Mouse (Mus musculus): ENCODE results near the gene Bcar3. TPM values are rescaled to one million over a fixed set of nuclear protein-coding genes. Genes with fewer than 3 reads are reported as not detected.

The Bcar3 gene
- polyA plus RNA-seq, 1 experiment from 2014 or later, result 16.2 TPM

DNA sequence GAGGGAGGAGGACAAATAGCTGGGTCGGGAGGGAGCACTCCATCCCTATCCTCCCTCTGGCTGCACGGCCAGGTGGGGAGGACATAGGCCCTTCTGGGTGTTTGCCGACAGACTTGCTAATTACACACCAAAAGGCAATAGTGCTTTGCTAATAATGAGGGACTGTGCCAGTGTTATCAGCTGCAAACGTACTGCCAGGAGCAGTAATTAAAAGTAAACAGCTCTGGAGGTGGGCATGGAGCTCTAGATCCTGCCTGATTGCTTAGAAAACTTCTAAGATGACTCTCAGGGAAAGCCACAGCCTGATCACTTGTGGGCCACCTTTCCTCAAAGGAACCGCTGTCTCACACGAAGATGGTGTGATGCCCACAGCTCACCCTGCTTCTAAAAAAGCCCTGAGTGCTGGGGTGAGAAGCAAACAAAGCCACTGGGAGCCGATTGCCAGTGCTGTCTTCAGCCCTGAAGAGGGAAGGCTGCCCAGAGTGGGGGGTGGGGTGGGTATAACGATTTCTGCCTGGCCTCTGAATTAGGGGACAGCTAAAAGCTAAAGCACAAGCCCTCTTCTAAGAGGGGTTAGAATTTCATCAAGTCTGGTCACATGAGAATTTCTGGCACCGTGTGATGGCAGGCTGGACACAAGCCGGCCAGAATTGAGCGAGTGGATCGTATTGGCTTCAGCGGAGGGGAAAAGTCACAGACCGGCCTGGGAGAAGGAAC is 189.3 kb downstream of the Bcar3 start:
- peak; percentile 74; the same call in 1 of the 2 replicates for ATAC-seq (ENCODE audit: borderline replicate concordance, extremely low read depth, low FRiP score, low TSS enrichment)
- H3K27ac ChIP-seq, result no peak overlapping the region
- H3K4me1 ChIP-seq, result peaks cover 39% of the 10 kb centered on the region
- 23% methylated on average over 14 of the region's 14 CpGs for WGBS
- H3K4me2 ChIP-seq, result peak overlapping the region; percentile 33
- peak overlapping the region; percentile 9; the same call in 1 of the 2 replicates for H3K4me3 ChIP-seq
- H3K27me3 ChIP-seq, result no peaks in the 10 kb centered on the region
- H3K9me3 ChIP-seq, result no peaks in the 10 kb centered on the region
- no peaks in the 10 kb centered on the region for H3K36me3 ChIP-seq
- H3K9ac ChIP-seq, result no peak overlapping the region

DNA sequence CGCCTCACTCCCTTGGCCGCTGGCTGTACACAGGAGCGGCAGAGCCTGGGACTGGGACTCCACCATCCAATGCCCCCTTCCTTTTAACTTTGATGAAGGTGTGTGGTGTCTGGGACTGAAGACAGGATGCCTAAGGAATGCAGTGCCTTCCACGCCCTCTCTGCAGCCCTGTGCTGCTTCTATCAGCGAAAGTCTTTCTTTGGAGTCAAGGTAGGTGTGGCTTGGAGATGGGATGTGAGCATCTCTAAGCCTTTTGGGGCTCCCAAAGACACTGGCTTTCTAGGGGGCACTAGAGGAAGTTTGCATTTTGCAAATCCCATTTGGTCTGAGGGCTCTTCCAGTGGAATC is 189.8 kb downstream of the Bcar3 start:
- 0 out of 2 replicates have a peak, but pooled peaks have one; percentile 57 for ATAC-seq (ENCODE audit: borderline replicate concordance, extremely low read depth, low FRiP score, low TSS enrichment)
- 32% methylated on average over 5 of the region's 5 CpGs for WGBS
- Histone ChIP-seq H3K4me1 (peaks cover 43% of the 10 kb centered on the region), H3K4me2 (peak overlapping the region; percentile 33), H3K36me3 (no peaks in the 10 kb centered on the region), H3K27ac (no peak overlapping the region), H3K9ac (no peak overlapping the region), H3K9me3 (no peaks in the 10 kb centered on the region), H3K4me3 (peak overlapping the region; percentile 9; the same call in 1 of the 2 replicates), H3K27me3 (no peaks in the 10 kb centered on the region)

DNA sequence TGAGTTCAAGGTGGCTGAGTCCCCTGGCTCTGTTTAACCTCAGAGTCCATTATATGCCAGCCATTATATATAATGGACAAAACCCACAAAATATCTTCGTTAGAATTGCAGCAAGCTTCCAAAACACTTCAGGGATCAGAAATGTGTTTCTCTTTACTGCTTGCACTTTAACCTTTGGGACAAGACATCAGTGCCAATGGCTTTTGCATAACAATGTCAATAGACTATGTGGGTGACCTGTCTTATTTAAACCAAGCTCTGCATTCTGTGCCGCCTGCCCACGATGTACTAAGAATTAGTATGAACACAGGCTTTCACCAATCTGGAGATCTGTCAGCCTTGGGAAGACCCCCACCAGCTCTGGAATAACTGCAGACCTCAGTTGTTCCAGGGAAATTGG is 190.4 kb downstream of the Bcar3 start:
- Histone ChIP-seq H3K9me3 (no peaks in the 10 kb centered on the region), H3K27me3 (no peaks in the 10 kb centered on the region), H3K4me1 (peaks cover 43% of the 10 kb centered on the region), H3K4me2 (no peak overlapping the region), H3K36me3 (no peaks in the 10 kb centered on the region), H3K9ac (no peak overlapping the region), H3K4me3 (no peak overlapping the region), H3K27ac (no peak overlapping the region)
- ATAC-seq (ENCODE audit: borderline replicate concordance, extremely low read depth, low FRiP score, low TSS enrichment), result no peak
- WGBS, result 77% methylated on average over 3 of the region's 3 CpGs

DNA sequence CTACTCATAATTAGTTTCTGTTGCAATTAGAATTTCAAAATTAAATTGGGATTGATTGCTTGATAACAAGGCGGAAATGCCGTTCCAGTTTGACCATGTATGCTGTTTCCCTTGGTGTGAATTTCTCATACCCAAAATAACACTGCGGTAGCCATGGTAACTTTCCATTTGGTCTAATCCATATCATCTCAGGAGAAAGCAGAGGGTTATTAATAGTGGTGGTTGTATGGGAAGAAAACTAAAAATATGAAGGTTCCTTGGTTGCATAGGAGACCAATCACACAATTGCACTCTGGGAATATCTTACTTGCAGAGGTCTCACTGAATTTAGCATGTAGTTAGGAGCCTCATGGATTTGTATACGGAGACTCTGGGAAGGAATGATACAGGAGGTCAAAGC is 191.8 kb downstream of the Bcar3 start:
- Histone ChIP-seq H3K9ac (no peak overlapping the region), H3K36me3 (no peaks in the 10 kb centered on the region), H3K27ac (no peak overlapping the region), H3K4me2 (no peak overlapping the region), H3K4me3 (no peak overlapping the region), H3K27me3 (no peaks in the 10 kb centered on the region), H3K9me3 (no peaks in the 10 kb centered on the region), H3K4me1 (peaks cover 36% of the 10 kb centered on the region)
- WGBS, result 90% methylated on average over 4 of the region's 4 CpGs
- ATAC-seq (ENCODE audit: borderline replicate concordance, extremely low read depth, low FRiP score, low TSS enrichment), result no peak

DNA sequence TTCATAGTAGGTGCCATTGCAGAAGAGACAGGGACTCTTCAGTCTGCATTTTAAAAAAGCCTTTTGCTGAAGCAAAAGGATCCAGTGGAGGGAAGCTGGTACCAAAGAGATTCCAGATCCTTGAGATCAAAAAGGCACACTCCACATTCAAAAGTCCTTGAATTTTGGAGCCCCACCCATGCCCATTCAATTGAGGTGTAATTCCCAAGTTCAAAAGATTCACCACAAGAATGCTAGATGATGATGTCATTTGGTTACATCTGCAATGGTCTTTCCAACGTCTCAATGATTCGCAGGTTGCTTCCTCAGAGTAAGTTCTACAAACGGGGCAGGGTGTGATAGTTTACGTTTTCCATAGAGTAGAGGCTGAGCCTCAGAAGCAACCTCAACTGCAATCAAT is 192.3 kb downstream of the Bcar3 start:
- Histone ChIP-seq H3K36me3 (no peaks in the 10 kb centered on the region), H3K4me3 (no peak overlapping the region), H3K27ac (no peak overlapping the region), H3K27me3 (no peaks in the 10 kb centered on the region), H3K9ac (no peak overlapping the region), H3K4me1 (peaks cover 35% of the 10 kb centered on the region), H3K4me2 (no peak overlapping the region), H3K9me3 (no peaks in the 10 kb centered on the region)
- no peak for ATAC-seq (ENCODE audit: borderline replicate concordance, extremely low read depth, low FRiP score, low TSS enrichment)
- WGBS, result 65% methylated on average over 4 of the region's 4 CpGs

DNA sequence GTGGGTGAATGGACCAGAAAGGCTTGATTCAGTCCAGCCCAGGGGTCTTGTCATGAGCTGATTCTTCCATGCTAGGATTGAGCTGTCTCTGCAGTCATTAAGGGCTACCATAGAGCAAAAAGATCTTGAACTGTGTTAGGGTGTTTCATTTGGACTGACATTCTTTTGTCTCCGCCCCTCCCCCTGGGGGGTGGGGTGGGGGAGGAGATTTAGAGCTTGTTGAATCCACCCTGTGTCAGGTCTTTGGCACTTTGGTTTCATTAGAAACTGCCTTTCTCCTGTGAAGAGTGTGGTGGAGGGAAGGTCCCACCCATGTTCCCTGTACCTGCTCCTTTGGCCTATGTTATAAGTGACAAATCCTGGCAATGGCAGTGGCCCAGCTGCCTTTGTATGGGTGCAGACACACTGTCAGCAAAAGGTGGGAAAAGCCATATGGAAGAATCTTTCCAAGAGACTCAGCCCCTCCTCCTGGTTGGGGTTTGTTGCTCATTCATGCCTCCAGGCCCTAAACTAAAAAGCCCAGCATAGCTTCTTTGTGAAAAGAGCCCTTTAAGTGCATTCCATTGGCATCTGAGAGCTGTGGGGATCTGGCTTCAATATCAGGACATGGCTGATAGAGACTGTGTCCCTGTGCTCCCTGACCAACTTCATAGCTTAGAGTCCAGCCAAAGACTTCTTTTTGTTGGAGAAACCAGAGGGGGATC is 194.3 kb downstream of the Bcar3 start:
- H3K9ac ChIP-seq, result no peak overlapping the region
- H3K27ac ChIP-seq, result 0 out of 2 replicates have a peak overlapping the region, but pooled peaks have one; percentile 35
- WGBS, result 50% methylated on average over 1 of the region's 1 CpGs
- no peak overlapping the region for H3K4me3 ChIP-seq
- ATAC-seq (ENCODE audit: borderline replicate concordance, extremely low read depth, low FRiP score, low TSS enrichment), result no peak
- no peaks in the 10 kb centered on the region for H3K27me3 ChIP-seq
- H3K9me3 ChIP-seq, result no peaks in the 10 kb centered on the region
- H3K36me3 ChIP-seq, result no peaks in the 10 kb centered on the region
- no peak overlapping the region for H3K4me2 ChIP-seq
- peaks cover 19% of the 10 kb centered on the region for H3K4me1 ChIP-seq

DNA sequence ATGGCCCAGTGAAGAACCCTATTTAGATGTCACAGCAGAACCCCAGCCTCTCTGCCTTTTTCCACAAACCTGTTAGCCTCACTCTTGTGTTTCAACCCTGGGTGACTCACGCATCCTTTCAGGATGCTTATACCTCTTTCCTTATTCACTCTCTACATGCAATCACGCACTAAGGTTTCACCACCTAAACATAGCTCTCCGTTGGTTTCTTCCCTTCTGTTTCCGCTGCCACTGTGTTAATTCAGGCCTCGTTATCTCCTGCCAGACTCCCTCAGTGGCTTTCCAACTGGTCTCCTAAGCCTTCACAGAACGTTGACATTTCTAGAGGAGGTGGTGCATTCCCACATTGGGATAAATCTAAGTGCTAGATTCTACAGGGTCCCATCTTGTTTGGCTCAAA is 196.6 kb downstream of the Bcar3 start:
- Histone ChIP-seq H3K4me2 (no peak overlapping the region), H3K4me3 (no peak overlapping the region), H3K4me1 (peaks cover 17% of the 10 kb centered on the region; the same call in 1 of the 2 replicates), H3K27ac (no peak overlapping the region), H3K27me3 (no peaks in the 10 kb centered on the region), H3K9me3 (no peaks in the 10 kb centered on the region), H3K36me3 (no peaks in the 10 kb centered on the region), H3K9ac (no peak overlapping the region)
- 74% methylated on average over 6 of the region's 6 CpGs for WGBS
- no peak for ATAC-seq (ENCODE audit: borderline replicate concordance, extremely low read depth, low FRiP score, low TSS enrichment)

DNA sequence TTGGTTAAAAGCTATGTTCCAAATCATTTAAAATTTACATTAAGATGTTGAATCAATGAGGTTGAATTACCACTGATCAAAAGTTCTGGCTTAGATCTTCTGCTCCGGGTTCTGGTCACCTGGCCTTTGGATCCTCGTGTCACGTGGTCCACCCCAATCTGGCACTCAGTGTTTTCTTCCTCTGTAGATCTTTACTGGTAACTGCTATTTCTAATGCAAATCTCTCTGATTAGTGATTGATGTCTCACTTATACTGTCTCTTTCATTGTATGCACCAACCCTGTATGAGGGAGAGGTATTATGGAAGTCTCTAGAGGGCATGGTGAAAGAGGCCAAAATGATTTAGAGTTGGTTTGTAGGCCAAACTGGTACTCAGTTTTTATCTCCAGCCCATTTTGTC is 198.1 kb downstream of the Bcar3 start:
- no peaks in the 10 kb centered on the region for H3K36me3 ChIP-seq
- H3K27me3 ChIP-seq, result no peaks in the 10 kb centered on the region
- H3K4me2 ChIP-seq, result no peak overlapping the region
- peaks cover 17% of the 10 kb centered on the region; the same call in 1 of the 2 replicates for H3K4me1 ChIP-seq
- H3K9me3 ChIP-seq, result no peaks in the 10 kb centered on the region
- no peak overlapping the region for H3K4me3 ChIP-seq
- 90% methylated on average over 3 of the region's 3 CpGs for whole genome bisulfite sequencing
- H3K27ac ChIP-seq, result no peak overlapping the region
- ATAC-seq (ENCODE audit: borderline replicate concordance, extremely low read depth, low FRiP score, low TSS enrichment), result no peak
- H3K9ac ChIP-seq, result no peak overlapping the region

DNA sequence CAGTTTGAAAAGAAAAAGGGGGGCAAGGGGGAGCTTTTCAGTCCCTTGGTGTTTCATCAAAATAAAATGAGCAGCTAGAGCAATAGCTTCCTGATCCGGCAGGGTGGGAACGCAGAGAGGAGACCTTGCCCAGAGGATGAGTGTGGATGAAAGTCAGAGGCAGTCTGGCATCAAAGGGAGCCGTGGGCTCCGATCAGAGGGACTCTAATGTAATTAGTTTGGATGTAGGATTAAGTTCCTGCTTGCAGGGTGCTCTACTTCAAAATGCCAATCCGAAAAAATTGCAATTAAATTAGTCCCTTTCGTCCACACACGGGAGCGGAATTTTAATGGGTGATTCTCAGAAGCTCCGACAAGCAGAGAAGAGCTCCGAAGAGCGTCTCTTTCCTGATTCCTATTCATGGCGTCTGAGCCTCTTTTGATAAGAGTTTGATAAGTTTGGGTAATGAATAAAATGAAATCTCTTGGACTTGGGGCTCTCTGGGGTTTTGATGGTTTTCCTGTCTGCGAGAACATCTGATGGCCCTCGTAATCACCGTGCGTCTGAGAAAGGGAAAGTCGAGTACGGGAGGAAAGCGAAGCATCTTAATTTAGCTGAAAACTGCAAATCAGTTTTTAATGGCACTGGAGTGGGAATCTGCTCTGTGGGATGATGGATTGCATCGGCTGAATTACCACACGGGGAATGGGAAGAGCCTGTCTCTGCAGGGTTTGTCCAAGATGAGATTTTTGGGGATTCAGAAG is 199.1 kb downstream of the Bcar3 start:
- WGBS, result 65% methylated on average over 21 of the region's 21 CpGs
- ATAC-seq (ENCODE audit: borderline replicate concordance, extremely low read depth, low FRiP score, low TSS enrichment), result no peak
- Histone ChIP-seq H3K4me1 (peaks cover 13% of the 10 kb centered on the region; the same call in 1 of the 2 replicates), H3K4me3 (no peak overlapping the region), H3K9me3 (no peaks in the 10 kb centered on the region), H3K9ac (no peak overlapping the region), H3K4me2 (no peak overlapping the region), H3K27ac (no peak overlapping the region), H3K27me3 (no peaks in the 10 kb centered on the region), H3K36me3 (no peaks in the 10 kb centered on the region)

DNA sequence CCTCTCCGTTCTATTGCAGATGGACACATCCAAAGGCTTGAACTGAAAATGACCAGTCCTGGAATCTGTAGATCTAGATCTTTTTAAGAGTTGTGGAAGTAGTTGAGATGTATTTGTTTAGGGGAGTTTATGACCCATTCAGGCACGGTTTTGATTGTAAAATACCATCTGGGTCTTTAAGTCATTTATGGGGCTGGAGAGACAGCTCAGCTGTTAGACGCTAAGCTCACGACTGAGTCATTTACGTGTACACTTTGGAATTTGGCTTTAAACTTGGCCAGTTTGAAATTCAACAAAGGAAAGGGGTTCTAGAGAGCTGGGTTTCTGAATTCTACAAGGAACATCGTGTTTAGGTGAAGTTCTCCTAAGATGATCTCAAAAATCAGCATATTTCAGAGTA is 200.8 kb downstream of the Bcar3 start:
- no peaks in the 10 kb centered on the region for H3K27me3 ChIP-seq
- WGBS, result 54% methylated on average over 6 of the region's 6 CpGs
- H3K9me3 ChIP-seq, result no peaks in the 10 kb centered on the region
- ATAC-seq (ENCODE audit: borderline replicate concordance, extremely low read depth, low FRiP score, low TSS enrichment), result no peak
- no peak overlapping the region for H3K4me3 ChIP-seq
- H3K4me2 ChIP-seq, result no peak overlapping the region
- H3K4me1 ChIP-seq, result peaks cover 7% of the 10 kb centered on the region; the same call in 1 of the 2 replicates
- no peak overlapping the region for H3K27ac ChIP-seq
- no peaks in the 10 kb centered on the region for H3K36me3 ChIP-seq
- H3K9ac ChIP-seq, result no peak overlapping the region

DNA sequence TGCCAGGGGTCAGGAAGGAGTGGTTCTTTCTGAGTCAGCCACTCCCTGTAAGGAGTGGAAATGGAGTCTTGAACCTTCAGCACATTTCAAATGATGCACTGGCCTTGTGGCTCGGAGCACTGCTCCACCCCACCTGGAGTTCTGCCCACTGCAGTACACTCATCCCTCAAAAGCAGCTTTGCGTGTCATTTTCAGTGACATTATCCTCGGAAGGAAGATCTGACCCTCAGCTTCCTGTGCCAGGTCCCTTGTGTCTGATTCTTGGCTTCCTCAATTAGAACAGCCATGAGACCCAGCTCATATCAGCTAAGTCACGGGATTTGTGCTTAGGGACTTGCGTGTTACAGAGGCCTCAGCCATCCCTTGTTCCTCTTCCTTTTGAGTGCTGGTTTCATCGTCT is 203.9 kb downstream of the Bcar3 start:
- no peaks in the 10 kb centered on the region for H3K9me3 ChIP-seq
- H3K4me2 ChIP-seq, result no peak overlapping the region
- H3K9ac ChIP-seq, result no peak overlapping the region
- ATAC-seq (ENCODE audit: borderline replicate concordance, extremely low read depth, low FRiP score, low TSS enrichment), result no peak
- no peak overlapping the region for H3K4me3 ChIP-seq
- no peak overlapping the region for H3K27ac ChIP-seq
- peaks cover 7% of the 10 kb centered on the region; the same call in 1 of the 2 replicates for H3K4me1 ChIP-seq
- 69% methylated on average over 6 of the region's 6 CpGs for WGBS
- H3K27me3 ChIP-seq, result no peaks in the 10 kb centered on the region
- H3K36me3 ChIP-seq, result no peaks in the 10 kb centered on the region

DNA sequence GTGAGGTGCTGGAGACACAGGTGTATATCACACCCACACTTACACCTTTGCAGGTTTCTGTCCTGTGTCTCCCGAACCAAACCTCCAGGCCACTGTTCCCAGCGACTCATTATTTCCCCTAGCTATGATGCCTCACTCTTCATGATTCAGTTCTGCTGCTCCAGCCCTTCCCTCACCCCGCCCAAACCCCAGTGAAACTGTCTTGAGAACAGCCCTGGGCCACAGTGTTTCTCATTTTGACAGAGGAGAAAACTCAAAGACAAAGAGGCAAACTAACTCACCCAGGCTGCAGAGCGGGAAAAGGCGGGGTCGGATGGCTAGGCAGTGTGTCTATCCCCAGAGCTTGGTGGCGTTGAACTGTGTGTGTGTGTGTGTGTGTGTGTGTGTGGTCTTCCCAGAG is 204.6 kb downstream of the Bcar3 start:
- Histone ChIP-seq H3K4me3 (no peak overlapping the region), H3K27me3 (no peaks in the 10 kb centered on the region), H3K4me1 (peaks cover 7% of the 10 kb centered on the region; the same call in 1 of the 2 replicates), H3K9ac (no peak overlapping the region), H3K27ac (no peak overlapping the region), H3K9me3 (no peaks in the 10 kb centered on the region), H3K36me3 (no peaks in the 10 kb centered on the region), H3K4me2 (no peak overlapping the region)
- ATAC-seq (ENCODE audit: borderline replicate concordance, extremely low read depth, low FRiP score, low TSS enrichment), result no peak
- 84% methylated on average over 7 of the region's 7 CpGs for WGBS

All from lung, embryonic 15.5 days (tissue).